Mouse (Mus musculus) embryo, embryonic 11 days (tissue): ENCODE measurements around the gene Mndal.
A peak's percentile ranks its signal among the peaks of the same experiment; 100 is the strongest.
"Not testable (repeated sequence)": the region's sequence is repeated elsewhere in the genome, so short reads cannot be mapped to it uniquely, and the experiment has no call there.

Source experiments
- DNase-seq: peaks from one replicate; pipeline ENCODE4 v3.0.0-alpha.2; 2015

The Mndal gene

GRCm38 (mm10) chr1:173887026-173887787 is 55.1 kb downstream of the Mndal start:
- DNase-seq, result not testable (repeated sequence)

DNA sequence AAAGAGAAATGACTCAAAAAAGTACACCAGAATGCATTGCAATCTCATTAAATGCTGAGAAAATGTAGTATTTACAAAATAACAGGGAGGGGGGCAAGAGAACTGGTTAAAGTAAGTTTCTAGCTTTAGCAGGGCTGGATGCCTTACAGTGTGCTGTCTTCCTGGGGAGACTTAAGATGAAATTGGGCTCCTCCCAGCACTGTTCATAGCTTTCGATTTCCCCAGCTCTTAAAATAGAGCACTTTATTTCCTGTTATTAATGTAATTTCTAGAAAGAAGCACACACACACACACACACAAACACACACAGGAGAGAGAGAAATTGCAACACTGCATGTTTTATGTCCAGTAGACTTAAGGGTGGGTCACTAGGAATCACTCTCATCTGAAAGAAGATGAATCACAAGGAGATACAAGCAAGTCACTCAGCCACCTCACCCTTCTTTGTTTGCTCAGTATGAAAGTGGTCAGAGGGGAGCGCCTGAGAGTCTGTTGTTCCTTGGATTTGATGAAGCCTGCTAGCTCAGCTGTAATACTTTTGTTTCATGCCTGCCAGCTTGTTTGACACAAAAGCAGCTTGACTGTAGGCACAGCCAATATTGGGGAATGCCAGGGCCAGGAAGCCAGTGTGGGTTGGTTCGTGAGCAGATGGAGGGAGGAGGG is 62.2 kb downstream of the Mndal start:
- not testable (repeated sequence) for DNase-seq

DNA sequence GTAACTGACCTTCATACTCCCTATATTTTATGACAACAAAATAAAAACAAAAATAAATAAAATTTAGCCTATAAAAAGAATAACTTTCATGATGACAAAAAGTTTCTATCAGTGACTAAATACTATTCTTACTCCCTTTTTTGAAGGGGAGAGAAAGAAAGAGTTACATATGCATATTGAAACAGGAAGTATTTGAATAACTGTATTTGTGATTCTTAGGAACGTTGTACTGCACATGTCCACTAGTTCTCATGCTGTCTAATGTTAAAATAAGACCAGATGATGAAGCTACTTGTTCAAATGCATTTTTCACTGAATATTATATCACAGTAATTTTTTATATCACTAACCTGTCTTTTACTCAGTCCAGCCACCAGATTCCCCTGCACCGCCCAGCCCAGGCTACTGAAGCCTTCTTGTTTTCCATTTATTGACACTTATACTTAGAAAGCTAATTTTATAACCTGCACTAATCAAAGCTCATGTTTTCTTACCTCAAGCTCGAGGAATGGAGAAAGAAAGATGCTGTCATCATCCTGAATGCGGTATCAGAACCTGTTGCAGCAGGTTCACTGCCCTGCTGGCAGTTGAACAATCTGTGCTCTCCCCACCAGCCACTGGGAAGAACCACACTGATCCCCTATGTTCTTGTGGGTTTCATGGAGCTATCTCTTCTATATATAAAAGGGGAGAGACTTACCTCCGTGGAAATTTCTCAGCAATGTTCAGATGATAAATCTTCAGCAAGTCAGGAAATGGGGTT is 62.9 kb downstream of the Mndal start:
- DNase-seq, result not testable (repeated sequence)

GRCm38 (mm10) chr1:173878264-173878663 is 64.0 kb downstream of the Mndal start:
- not testable (repeated sequence) for DNase-seq

DNA sequence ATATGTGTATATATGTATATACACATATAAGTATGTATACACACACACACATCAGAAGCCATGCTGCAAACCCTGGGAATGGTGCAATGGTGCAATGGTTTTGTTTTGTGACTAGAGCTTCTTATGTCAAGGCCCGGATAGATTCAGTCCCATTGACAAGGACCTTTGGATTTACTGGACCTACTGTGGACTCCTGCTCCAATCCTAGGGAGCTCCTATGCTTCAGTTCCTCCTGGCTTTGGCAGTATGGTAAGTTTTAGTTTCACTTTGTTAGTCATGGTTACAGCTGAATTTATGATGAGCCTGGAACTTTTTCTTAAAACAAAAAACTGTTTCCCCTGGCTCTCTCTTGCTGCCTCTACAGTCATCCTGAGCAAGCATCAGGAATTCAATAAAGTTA is 65.2 kb downstream of the Mndal start:
- not testable (repeated sequence) for DNase-seq

DNA sequence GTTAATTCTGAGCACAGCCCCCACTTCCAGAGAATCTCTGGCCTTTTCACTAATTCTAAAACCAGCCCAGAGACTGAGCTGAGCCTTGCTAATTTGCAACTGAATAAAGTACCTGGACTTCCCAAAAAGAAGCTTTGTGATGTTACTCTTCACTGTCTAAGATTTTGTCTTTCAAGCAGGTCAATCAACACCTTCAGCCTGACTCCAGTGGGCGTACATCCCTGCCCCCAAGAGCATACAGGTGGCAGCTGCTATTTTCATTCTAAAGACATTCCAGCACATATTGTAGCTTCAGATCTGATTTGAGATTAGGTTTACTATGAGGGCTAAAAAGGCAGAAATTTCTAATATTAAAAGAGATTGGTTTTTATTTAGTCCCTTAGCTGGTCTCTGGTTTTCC is 73.7 kb downstream of the Mndal start:
- DNase-seq, result not testable (repeated sequence)

DNA sequence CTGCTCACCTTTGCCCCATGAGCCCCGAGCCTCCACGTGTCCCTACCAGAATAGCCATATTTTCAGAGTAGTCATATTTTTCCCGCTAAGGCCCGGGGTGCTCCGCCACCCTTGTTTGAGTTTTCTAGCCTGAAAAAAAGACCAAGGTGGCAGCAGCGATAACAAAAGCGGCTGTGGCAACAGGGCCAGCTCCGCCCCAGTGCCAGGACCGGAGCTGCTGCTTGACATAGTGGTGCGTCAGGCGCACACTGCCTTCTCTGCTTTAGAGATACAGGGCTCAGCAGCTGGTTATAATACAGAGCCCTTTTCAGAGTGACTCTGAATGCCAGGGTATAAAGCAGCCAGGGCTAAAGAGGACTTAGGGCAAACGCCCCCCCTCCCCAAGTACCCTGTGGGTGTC is 75.8 kb downstream of the Mndal start:
- no peak for DNase-seq

DNA sequence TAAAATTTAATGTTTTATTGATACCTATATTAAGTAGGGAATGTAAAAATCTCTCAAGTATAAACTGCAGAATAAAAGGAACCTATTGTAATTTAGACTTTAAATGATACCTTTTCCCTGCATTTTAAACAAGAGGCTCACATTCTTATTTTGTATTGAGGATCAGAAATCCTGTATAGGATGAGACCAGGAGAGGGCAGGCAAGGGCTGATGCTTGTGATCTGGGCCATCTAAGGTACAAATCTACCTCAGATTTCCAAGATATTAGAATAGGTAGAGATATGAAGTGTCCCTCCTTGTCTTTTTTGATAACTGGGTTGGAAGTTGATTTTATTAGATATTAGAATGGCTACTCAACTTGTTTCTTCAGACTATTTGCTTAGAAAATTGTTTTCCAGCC is 88.6 kb downstream of the Mndal start:
- peak; percentile 7 for DNase-seq

- DNase-seq, result not testable (repeated sequence)
Observed at GRCm38 (mm10) chr1:173852853-173853252, 89.4 kb downstream of the Mndal start.

- not testable (repeated sequence) for DNase-seq
Observed at GRCm38 (mm10) chr1:173846193-173846592, 96.1 kb downstream of the Mndal start.

DNA sequence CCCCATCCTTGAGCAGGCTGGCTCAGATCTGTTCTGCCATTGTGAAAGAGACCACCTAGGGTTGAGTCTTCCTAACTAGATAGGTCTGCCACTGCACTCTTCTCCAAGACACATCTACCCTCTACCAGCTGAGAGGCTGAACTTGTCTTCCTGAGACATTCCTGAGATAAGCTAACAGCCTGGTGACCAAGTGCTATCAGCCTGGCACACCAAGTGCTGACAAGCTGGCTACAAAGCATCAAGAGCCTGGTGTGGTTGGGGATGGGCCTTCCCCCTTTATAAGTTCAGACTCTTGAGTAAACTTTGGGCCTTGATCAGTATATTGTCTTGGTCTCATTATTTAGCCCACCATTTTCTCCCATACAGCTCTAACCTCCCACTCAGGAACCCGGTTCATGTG is 97.5 kb downstream of the Mndal start:
- DNase-seq, result no peak

DNA sequence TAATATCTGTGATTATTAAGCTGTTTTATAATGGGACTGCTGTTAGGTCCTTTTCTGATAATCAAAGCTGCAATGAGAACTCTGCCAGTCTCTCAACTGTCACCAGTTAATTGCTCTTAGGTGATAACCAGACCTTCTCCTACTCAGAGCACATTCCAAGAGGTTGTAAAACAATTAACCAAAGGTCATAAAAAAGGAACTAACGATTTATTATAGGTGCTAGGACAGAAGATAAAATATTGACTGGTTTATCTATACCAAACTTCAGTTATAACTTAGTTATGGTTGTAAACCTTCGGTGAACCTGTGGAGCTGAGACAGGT is 120.8 kb downstream of the Mndal start:
- not testable (repeated sequence) for DNase-seq

DNA sequence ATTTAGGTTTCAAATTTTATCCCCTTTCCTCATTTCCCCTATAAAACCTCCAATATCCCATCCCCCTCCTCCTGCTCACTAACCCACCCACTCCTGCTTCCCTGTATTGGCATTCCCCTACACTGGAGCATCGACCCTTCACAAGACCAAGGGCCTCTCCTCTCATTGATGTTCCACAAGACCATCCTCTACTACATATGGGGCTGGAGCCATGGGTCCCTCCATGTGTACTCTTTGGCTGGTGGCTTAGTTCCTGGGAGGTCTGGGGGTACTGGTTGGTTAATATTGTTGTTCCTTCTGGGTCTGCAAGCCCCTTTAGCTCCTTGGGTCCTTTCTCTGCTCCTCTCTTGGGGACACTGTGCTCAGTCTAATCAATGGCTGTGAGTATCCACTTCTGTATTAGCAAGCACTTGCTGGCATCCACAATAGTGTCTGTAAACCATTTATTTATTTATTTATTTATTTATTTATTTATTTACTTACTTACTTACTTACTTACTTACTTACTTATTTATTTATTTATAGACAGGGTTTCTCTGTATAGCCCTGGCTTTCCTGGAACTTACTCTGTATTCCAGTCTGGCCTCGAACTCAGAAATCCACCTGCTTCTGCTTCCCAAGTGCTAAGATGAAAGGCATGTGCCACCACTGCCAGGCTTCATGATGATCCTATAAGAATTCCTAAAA is 121.4 kb downstream of the Mndal start:
- DNase-seq, result not testable (repeated sequence)

GRCm38 (mm10) chr1:173809294-173809693 is 133.0 kb downstream of the Mndal start:
- DNase-seq, result not testable (repeated sequence)

GRCm38 (mm10) chr1:173802689-173803281 is 139.5 kb downstream of the Mndal start:
- not testable (repeated sequence) for DNase-seq

- DNase-seq, result not testable (repeated sequence)
Observed at GRCm38 (mm10) chr1:173802207-173802606, 140.1 kb downstream of the Mndal start.

DNA sequence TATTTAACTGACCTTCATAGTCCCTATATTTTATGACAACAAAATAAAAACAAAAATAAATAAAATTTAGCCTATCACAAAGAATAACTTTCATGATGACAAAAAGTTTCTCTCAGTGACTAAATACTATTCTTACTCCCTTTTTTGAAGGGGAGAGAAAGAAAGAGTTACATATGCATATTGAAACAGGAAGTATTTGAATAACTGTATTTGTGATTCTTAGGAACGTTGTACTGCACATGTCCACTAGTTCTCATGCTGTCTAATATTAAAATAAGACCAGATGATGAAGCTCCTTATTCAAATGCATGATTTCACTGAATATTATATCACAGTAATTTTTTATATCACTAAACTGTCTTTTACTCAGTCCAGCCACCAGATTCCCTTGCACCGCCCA is 140.5 kb downstream of the Mndal start:
- DNase-seq, result not testable (repeated sequence)
